Mouse (Mus musculus) liver, postnatal 0 days (tissue): ENCODE data around the gene Kctd7.

Source experiments
- CTCF ChIP-seq: sonication (generic); IDR thresholded peaks from 2 replicates; pipeline ENCODE4 v1.5.1; 2016; ENCODE audit warnings: antibody characterized with exemption, low read depth
- EP300 ChIP-seq: IDR thresholded peaks from 2 replicates; pipeline ENCODE4 v1.6.1; 2016; ENCODE audit warnings: antibody characterized with exemption, low read depth, mild to moderate bottlenecking

GRCm38 (mm10) chr5:130145961-130146360 is 1.3 kb downstream of the Kctd7 start:
- TF ChIP-seq CTCF (no peak), EP300 (no peak)
